ENCODE assay signal across 25 mouse cellular contexts in genomic region chr15:7514743-7515273, GRCm38 (mm10).
A peak's percentile ranks its signal among the peaks of the same experiment; 100 is the strongest.
DNase-seq lines count a peak whose midpoint lies in the region; ATAC-seq and TF ChIP-seq lines count a peak whose summit lies in the region.
"Had no signal": no experiment of that assay in that cellular context is flagged by ENCODE, and none has a peak within 500 bp of the region (broad histone marks: within the 10 kb centered on the region; RNA-seq: fewer than 3 reads in every experiment).

No protein-coding gene starts in this region.

- peak; percentile 25 for DNase-seq in heart, adult 11 months
- DNase-seq in heart, postnatal 36 days, result no peak
- no peak for DNase-seq in kidney, adult 2 months
- no peak for DNase-seq in frontal cortex, postnatal 25 days (ENCODE audit: low spot score in 2 of 2)
- DNase-seq: adrenal gland, postnatal 10 days; adrenal gland, postnatal 36 days; B cell, adult 2 months; cerebellum, adult 18-20 months; cerebellum, adult 9-10 months; cerebellum, postnatal 14 days; gastrocnemius, postnatal 10 days; gastrocnemius, postnatal 36 days had no signal

- ATAC-seq in kidney, embryonic 16.5 days (ENCODE audit: low FRiP score, low TSS enrichment), result peak; percentile 76
- ATAC-seq in embryonic facial prominence, embryonic 13.5 days (ENCODE audit: insufficient number of reproducible peaks, insufficient read depth, low FRiP score, low TSS enrichment, low read depth), result no peak
- no peak for ATAC-seq in embryonic facial prominence, embryonic 15.5 days (ENCODE audit: insufficient number of reproducible peaks, low FRiP score, low TSS enrichment, low read depth)
- ATAC-seq: forebrain, embryonic 15.5 days; hindbrain, embryonic 16.5 days; Patski had no signal

- H3K4me3 ChIP-seq in kidney, embryonic 16.5 days (ENCODE audit: low read length), result no peak overlapping the region
- no peak overlapping the region for H3K4me3 ChIP-seq in kidney, adult 2 months (ENCODE audit: insufficient read depth, low read depth, low read length)
- H3K4me3 ChIP-seq in embryonic facial prominence, embryonic 13.5 days, result no peak overlapping the region
- H3K4me3 ChIP-seq in embryonic facial prominence, embryonic 15.5 days (replicated peaks), result no peak overlapping the region
- H3K4me3 ChIP-seq: erythroblast, embryonic 14.5 days; forebrain, embryonic 12.5 days; forebrain, embryonic 15.5 days; hindbrain, embryonic 10.5 days; hindbrain, embryonic 13.5 days had no signal

- no peak overlapping the region for H3K9ac ChIP-seq in kidney, embryonic 16.5 days (replicated peaks; ENCODE audit: low read length)
- H3K9ac ChIP-seq in embryonic facial prominence, embryonic 13.5 days, result no peak overlapping the region
- H3K9ac ChIP-seq in embryonic facial prominence, embryonic 15.5 days, result no peak overlapping the region
- H3K9ac ChIP-seq: forebrain, embryonic 12.5 days; forebrain, embryonic 15.5 days; hindbrain, embryonic 13.5 days had no signal

- H3K4me2 ChIP-seq in kidney, embryonic 16.5 days (replicated peaks; ENCODE audit: low read depth, low read length), result no peak overlapping the region
- peak overlapping the region; percentile 16 for H3K4me2 ChIP-seq in embryonic facial prominence, embryonic 13.5 days
- 0 out of 2 replicates have a peak overlapping the region, but pooled peaks have one; percentile 12 for H3K4me2 ChIP-seq in embryonic facial prominence, embryonic 15.5 days (replicated peaks)
- H3K4me2 ChIP-seq: forebrain, embryonic 12.5 days; forebrain, embryonic 15.5 days; heart, embryonic 11.5 days; hindbrain, embryonic 13.5 days had no signal

- H3K36me3 ChIP-seq in kidney, embryonic 16.5 days (ENCODE audit: insufficient read depth, low read length), result no peaks in the 10 kb centered on the region
- no peaks in the 10 kb centered on the region for H3K36me3 ChIP-seq in kidney, adult 2 months (ENCODE audit: control insufficient read depth, insufficient read depth, low read length)
- H3K36me3 ChIP-seq in embryonic facial prominence, embryonic 13.5 days, result no peaks in the 10 kb centered on the region
- no peaks in the 10 kb centered on the region for H3K36me3 ChIP-seq in embryonic facial prominence, embryonic 15.5 days
- H3K36me3 ChIP-seq: forebrain, embryonic 12.5 days; forebrain, embryonic 15.5 days; G1E; hindbrain, embryonic 10.5 days; hindbrain, embryonic 13.5 days had no signal

- H3K4me1 ChIP-seq in kidney, embryonic 16.5 days (ENCODE audit: insufficient read depth, low read length), result no peaks in the 10 kb centered on the region
- no peaks in the 10 kb centered on the region for H3K4me1 ChIP-seq in kidney, adult 2 months (ENCODE audit: control insufficient read depth, insufficient read depth, low read length)
- no peaks in the 10 kb centered on the region for H3K4me1 ChIP-seq in embryonic facial prominence, embryonic 13.5 days
- no peaks in the 10 kb centered on the region for H3K4me1 ChIP-seq in embryonic facial prominence, embryonic 15.5 days
- H3K4me1 ChIP-seq: forebrain, embryonic 12.5 days; forebrain, embryonic 15.5 days; hindbrain, embryonic 10.5 days; hindbrain, embryonic 13.5 days had no signal

- intact Hi-C loops in heart, postnatal 36 days (cut with DNase I), result no loop called here

- no peak overlapping the region for H3K27ac ChIP-seq in kidney, embryonic 16.5 days (ENCODE audit: low read length)
- no peak overlapping the region for H3K27ac ChIP-seq in kidney, adult 2 months (ENCODE audit: insufficient read depth, low read depth, low read length)
- H3K27ac ChIP-seq in embryonic facial prominence, embryonic 13.5 days, result no peak overlapping the region
- no peak overlapping the region for H3K27ac ChIP-seq in embryonic facial prominence, embryonic 15.5 days (replicated peaks)
- H3K27ac ChIP-seq: forebrain, embryonic 12.5 days; forebrain, embryonic 15.5 days; hindbrain, embryonic 10.5 days; hindbrain, embryonic 13.5 days had no signal

- no peaks in the 10 kb centered on the region for H3K27me3 ChIP-seq in kidney, embryonic 16.5 days (ENCODE audit: insufficient read depth, low read length)
- H3K27me3 ChIP-seq in kidney, adult 2 months (replicated peaks; ENCODE audit: control insufficient read depth, insufficient read depth, low read length), result no peaks in the 10 kb centered on the region
- no peaks in the 10 kb centered on the region for H3K27me3 ChIP-seq in embryonic facial prominence, embryonic 13.5 days
- H3K27me3 ChIP-seq in embryonic facial prominence, embryonic 15.5 days, result no peaks in the 10 kb centered on the region
- H3K27me3 ChIP-seq: CH12.LX; forebrain, embryonic 12.5 days; forebrain, embryonic 15.5 days; hindbrain, embryonic 13.5 days had no signal

- WGBS in kidney, embryonic 16.5 days, result 65% methylated on average over 13 of the region's 13 CpGs
- WGBS in kidney, adult 2 months, result 76% methylated on average over 13 of the region's 13 CpGs
- WGBS in embryonic facial prominence, embryonic 13.5 days, result 48% methylated on average over 13 of the region's 13 CpGs
- 50% methylated on average over 13 of the region's 13 CpGs for WGBS in embryonic facial prominence, embryonic 15.5 days

- TF ChIP-seq POLR2A in kidney, adult 2 months (IDR thresholded peaks at IDR 0.05; ENCODE audit: low read depth, low read length), result no peak

- H3K9me3 ChIP-seq in kidney, embryonic 16.5 days (ENCODE audit: low read length), result no peaks in the 10 kb centered on the region
- no peaks in the 10 kb centered on the region; the same call in 1 of the 2 replicates for H3K9me3 ChIP-seq in embryonic facial prominence, embryonic 13.5 days
- H3K9me3 ChIP-seq in embryonic facial prominence, embryonic 15.5 days (replicated peaks), result no peaks in the 10 kb centered on the region
- H3K9me3 ChIP-seq: forebrain, embryonic 12.5 days; forebrain, embryonic 15.5 days; G1E; hindbrain, embryonic 10.5 days; hindbrain, embryonic 13.5 days had no signal

- no peak for TF ChIP-seq CTCF in kidney, adult 2 months (conservative IDR thresholded peaks at IDR 0.05; ENCODE audit: insufficient read depth, insufficient read length, low read depth, low read length)
